Mouse (Mus musculus) forebrain, embryonic 10.5 days (tissue): ENCODE measurements around the gene Olfr707. TPM values are rescaled to one million over a fixed set of nuclear protein-coding genes. Genes with fewer than 3 reads are reported as not detected.
"Not testable (repeated sequence)": the region's sequence is repeated elsewhere in the genome, so short reads cannot be mapped to it uniquely, and the experiment has no call there.

Experiments
- DNase-seq: peaks from one replicate; pipeline ENCODE4 v3.0.0-alpha.2; 2017; ENCODE audit warnings: low spot score; ENCODE audit errors: extremely low spot score
- H3K27ac ChIP-seq: fragments of 300-500 bp; sonication (generic); 2 replicates; pipeline ENCODE4 v1.5.1; 2016; ENCODE audit warnings: mild to moderate bottlenecking
- H3K27me3 ChIP-seq: fragments of 300-500 bp; sonication (generic); 2 replicates; pipeline ENCODE4 v1.6.1; 2016; ENCODE audit warnings: mild to moderate bottlenecking; ENCODE audit not compliant: poor library complexity, severe bottlenecking
- H3K36me3 ChIP-seq: fragments of 300-500 bp; sonication (generic); replicated peaks from 2 replicates; pipeline ENCODE4 v1.6.1; 2016; ENCODE audit warnings: mild to moderate bottlenecking, moderate library complexity
- H3K4me1 ChIP-seq: fragments of 300-500 bp; sonication (generic); 2 replicates; pipeline ENCODE4 v1.6.1; 2016
- H3K4me3 ChIP-seq: fragments of 300-500 bp; sonication (generic); 2 replicates; pipeline ENCODE4 v1.5.1; 2016; ENCODE audit warnings: mild to moderate bottlenecking, moderate library complexity
- H3K9me3 ChIP-seq: fragments of 300-500 bp; sonication (generic); 2 replicates; pipeline ENCODE4 v1.6.1; 2016; ENCODE audit warnings: mild to moderate bottlenecking, moderate library complexity
- WGBS: fragments of 180-500 bp; shearing (Covaris S2); methylation state at CpG from one replicate; pipeline ENCODE4 v1.1.7; 2016; 5-methylcytosine and 5-hydroxymethylcytosine counted together
- polyA plus RNA-seq: library from polyadenylated mRNA; unstranded; fragments of >200 nt; fragmentation: Nextera tagmentation; extraction: Ambion mirVana; gene quantifications from 2 replicates; pipeline ENCODE4 v1.2.1, GENCODE M21; 2016

Olfr707 gene
- not detected in 2 replicates for polyA plus RNA-seq

GRCm38 (mm10) chr7:106901141-106901540 lies at the start of gene Olfr707:
Olfr707 (minus strand) TSS chr7:106901241.
- not testable (repeated sequence) for H3K27me3 ChIP-seq, H3K9me3 ChIP-seq, H3K4me1 ChIP-seq, DNase-seq, H3K36me3 ChIP-seq, H3K27ac ChIP-seq, H3K4me3 ChIP-seq
- 85% methylated on average over 3 of the region's 3 CpGs for WGBS

GRCm38 (mm10) chr7:106948212-106948611 lies 47.2 kb upstream of the Olfr707 start, which contains the start of gene Olfr710:
Olfr710 (minus strand) TSS chr7:106948312.
- 85% methylated on average over 3 of the region's 3 CpGs for WGBS

GRCm38 (mm10) chr7:106932119-106932518 lies 31.1 kb upstream of the Olfr707 start, which contains the start of gene Olfr709-ps1:
Olfr709-ps1 (minus strand) TSS chr7:106932219.
- no peaks in the 10 kb centered on the region for H3K9me3 ChIP-seq
- DNase-seq, result no peak
- H3K4me1 ChIP-seq, result no peaks in the 10 kb centered on the region
- no peak within 1 kb of the TSS for H3K4me3 ChIP-seq
- H3K36me3 ChIP-seq, result no peaks in the 10 kb centered on the region
- no peaks in the 10 kb centered on the region for H3K27me3 ChIP-seq
- no peak within 1 kb of the TSS for H3K27ac ChIP-seq

More at GRCm38 (mm10) chr7:106948212-106948611, 47.2 kb upstream of the Olfr707 start, which contains the start of gene Olfr710:
- Histone ChIP-seq H3K27me3 (no peaks in the 10 kb centered on the region), H3K9me3 (no peaks in the 10 kb centered on the region), H3K36me3 (no peaks in the 10 kb centered on the region), H3K4me3 (no peak within 1 kb of the TSS), H3K27ac (no peak within 1 kb of the TSS), H3K4me1 (no peaks in the 10 kb centered on the region)
- no peak for DNase-seq

DNA sequence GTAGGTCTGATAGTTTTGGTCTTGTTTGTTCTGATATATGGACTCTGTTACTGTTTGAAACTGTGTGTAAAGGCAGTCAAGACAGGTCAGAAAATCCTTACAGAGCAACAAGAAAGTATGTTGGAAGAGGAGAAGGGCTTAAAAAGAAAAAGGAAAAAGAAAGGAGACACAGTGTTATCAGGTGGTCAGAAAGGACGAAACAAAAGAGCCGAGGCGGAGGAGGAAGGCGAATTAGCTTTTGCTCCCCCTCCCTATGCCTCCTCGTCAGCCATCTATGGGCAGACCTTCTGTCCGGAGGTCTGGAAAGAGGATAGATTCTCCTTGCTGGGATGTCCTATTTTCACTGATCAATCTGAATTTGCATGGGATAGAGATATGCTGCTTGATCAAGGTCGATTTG lies 19.9 kb upstream of the Olfr707 start:
- DNase-seq, result not testable (repeated sequence)
- WGBS, result 93% methylated on average over 7 of the region's 7 CpGs

GRCm38 (mm10) chr7:106907676-106908075 lies 6.6 kb upstream of the Olfr707 start, which contains the start of gene Olfr1532-ps1:
Olfr1532-ps1 (plus strand) TSS chr7:106908001.
- H3K36me3 ChIP-seq, result no peaks in the 10 kb centered on the region
- H3K27ac ChIP-seq, result no peak within 1 kb of the TSS
- H3K9me3 ChIP-seq, result no peaks in the 10 kb centered on the region
- no peaks in the 10 kb centered on the region for H3K4me1 ChIP-seq
- H3K4me3 ChIP-seq, result no peak within 1 kb of the TSS
- no peak for DNase-seq
- WGBS, result 72% methylated on average over 2 of the region's 2 CpGs
- no peaks in the 10 kb centered on the region for H3K27me3 ChIP-seq

More for the DNA sequence above, 19.9 kb upstream of the Olfr707 start:
- H3K4me1 ChIP-seq, H3K36me3 ChIP-seq, H3K9me3 ChIP-seq, H3K27me3 ChIP-seq, H3K27ac ChIP-seq, H3K4me3 ChIP-seq: not testable (repeated sequence)

GRCm38 (mm10) chr7:106888062-106888461 lies 13.0 kb downstream of the Olfr707 start, which contains the start of gene Olfr706:
Olfr706 (minus strand) TSS chr7:106888162.
- Histone ChIP-seq H3K36me3 (no peaks in the 10 kb centered on the region), H3K4me3 (no peak within 1 kb of the TSS), H3K27me3 (no peaks in the 10 kb centered on the region), H3K27ac (no peak within 1 kb of the TSS), H3K4me1 (no peaks in the 10 kb centered on the region), H3K9me3 (no peaks in the 10 kb centered on the region)
- 84% methylated on average over 2 of the region's 2 CpGs for WGBS
- DNase-seq, result no peak

DNA sequence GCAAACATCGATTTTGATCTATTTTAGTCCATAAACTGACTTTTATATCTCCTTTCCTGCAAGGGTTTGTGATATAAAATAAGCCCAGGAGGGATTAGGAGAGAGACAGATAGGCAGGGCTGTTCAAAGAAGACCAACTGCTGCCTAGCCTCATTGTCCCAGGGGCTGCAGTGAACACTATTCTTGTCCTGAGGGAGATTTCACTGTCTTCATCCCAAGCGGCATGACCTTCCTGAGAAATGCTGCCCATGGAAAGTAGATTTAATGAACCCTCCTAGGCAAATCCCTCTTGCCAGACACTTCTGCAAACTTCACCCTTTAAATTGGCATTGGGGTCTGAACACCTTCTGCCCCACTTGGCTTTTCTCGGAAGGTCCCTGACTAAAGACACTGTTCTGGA lies 24.2 kb downstream of the Olfr707 start, which contains the start of gene Olfr705:
Gene Olfr705 (minus strand): TSS at position 101 of the 400 bp plus-strand sequence.
- Histone ChIP-seq H3K27me3 (no peaks in the 10 kb centered on the region), H3K9me3 (no peaks in the 10 kb centered on the region), H3K4me1 (no peaks in the 10 kb centered on the region), H3K36me3 (no peaks in the 10 kb centered on the region), H3K27ac (no peak within 1 kb of the TSS), H3K4me3 (no peak within 1 kb of the TSS)
- DNase-seq, result no peak
- 86% methylated on average over 3 of the region's 3 CpGs for WGBS

GRCm38 (mm10) chr7:106862885-106863284 lies 38.2 kb downstream of the Olfr707 start, which contains the start of gene Olfr704:
Olfr704 (plus strand) TSS chr7:106863185.
- no peaks in the 10 kb centered on the region for H3K9me3 ChIP-seq
- no peaks in the 10 kb centered on the region for H3K4me1 ChIP-seq
- no peaks in the 10 kb centered on the region for H3K36me3 ChIP-seq
- no peak within 1 kb of the TSS for H3K27ac ChIP-seq
- no peaks in the 10 kb centered on the region for H3K27me3 ChIP-seq
- no peak within 1 kb of the TSS for H3K4me3 ChIP-seq
- DNase-seq, result no peak

DNA sequence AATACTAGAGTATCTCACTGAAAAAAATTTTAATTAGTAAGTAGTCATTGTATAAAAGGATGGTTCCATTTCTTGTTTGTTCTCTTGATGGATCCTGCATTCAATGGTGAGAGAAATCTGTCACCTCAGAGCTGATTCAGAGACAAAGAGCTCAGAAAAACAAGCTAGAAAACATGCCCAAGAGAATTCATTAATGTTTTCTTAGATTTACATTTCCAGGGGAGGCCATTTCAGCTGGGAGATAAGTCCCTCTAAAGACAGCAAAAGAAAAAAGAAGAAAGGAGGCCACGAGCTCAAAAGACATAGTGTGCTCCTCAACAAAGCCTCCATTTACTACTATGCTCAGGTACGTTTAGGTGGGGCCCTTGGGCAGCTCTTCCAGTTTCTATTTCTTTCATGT lies 58.0 kb downstream of the Olfr707 start, which contains the start of gene Olfr703:
Gene Olfr703 (plus strand): TSS at position 301 of the 400 bp plus-strand sequence.
- Histone ChIP-seq H3K27me3 (no peaks in the 10 kb centered on the region), H3K36me3 (no peaks in the 10 kb centered on the region), H3K4me1 (no peaks in the 10 kb centered on the region), H3K4me3 (no peak within 1 kb of the TSS), H3K27ac (no peak within 1 kb of the TSS), H3K9me3 (no peaks in the 10 kb centered on the region)
- no peak for DNase-seq
- 70% methylated on average over 2 of the region's 2 CpGs for WGBS

Other genes with a start within 250 kb of the Olfr707 start
- gene Olfr693, start 220.7 kb downstream of the Olfr707 start, polyA plus RNA-seq, result not detected in 2 replicates
- gene Olfr694, start 209.4 kb downstream of the Olfr707 start, polyA plus RNA-seq, result not detected in 2 replicates
- not detected in 2 replicates for gene Olfr695, start 184.8 kb downstream of the Olfr707 start, polyA plus RNA-seq
- not detected in 2 replicates for gene Olfr697, start 158.8 kb downstream of the Olfr707 start, polyA plus RNA-seq
- gene Olfr698, start 145.8 kb downstream of the Olfr707 start, polyA plus RNA-seq, result not detected in 2 replicates
- not detected in 2 replicates for gene Olfr699, start 108.0 kb downstream of the Olfr707 start, polyA plus RNA-seq
- gene Olfr700, start 92.4 kb downstream of the Olfr707 start, polyA plus RNA-seq, result not detected in 2 replicates
- gene Olfr701, start 87.1 kb downstream of the Olfr707 start, polyA plus RNA-seq, result not detected in 2 replicates
- gene Olfr702, start 67.3 kb downstream of the Olfr707 start, polyA plus RNA-seq, result not detected in 2 replicates
- gene Olfr703, start 57.9 kb downstream of the Olfr707 start, polyA plus RNA-seq, result not detected in 2 replicates
- gene Olfr704, start 38.1 kb downstream of the Olfr707 start, polyA plus RNA-seq, result not detected in 2 replicates
- not detected in 2 replicates for gene Olfr705, start 24.4 kb downstream of the Olfr707 start, polyA plus RNA-seq
- not detected in 2 replicates for gene Olfr706, start 13.1 kb downstream of the Olfr707 start, polyA plus RNA-seq
- gene Olfr1532-ps1, start 6.8 kb upstream of the Olfr707 start, polyA plus RNA-seq, result not detected in 2 replicates
- gene Olfr709-ps1, start 31.0 kb upstream of the Olfr707 start, polyA plus RNA-seq, result not detected in 2 replicates
- not detected in 2 replicates for gene Olfr710, start 47.1 kb upstream of the Olfr707 start, polyA plus RNA-seq
- not detected in 2 replicates for gene Olfr6, start 62.7 kb upstream of the Olfr707 start, polyA plus RNA-seq
- not detected in 2 replicates for gene Olfr711, start 74.2 kb upstream of the Olfr707 start, polyA plus RNA-seq
- gene Olfr2, start 104.8 kb upstream of the Olfr707 start, polyA plus RNA-seq, result not detected in 2 replicates
- gene Olfr713, start 129.9 kb upstream of the Olfr707 start, polyA plus RNA-seq, result not detected in 2 replicates
- gene Olfr714, start 169.7 kb upstream of the Olfr707 start, polyA plus RNA-seq, result not detected in 2 replicates
- gene Olfr17, start 192.0 kb upstream of the Olfr707 start, polyA plus RNA-seq, result not detected in 2 replicates
- gene Olfr715b, start 209.1 kb upstream of the Olfr707 start, polyA plus RNA-seq, result not detected in 2 replicates
- gene Olfr715, start 229.8 kb upstream of the Olfr707 start, polyA plus RNA-seq, result not detected in 2 replicates
- gene Olfr716, start 237.1 kb upstream of the Olfr707 start, polyA plus RNA-seq, result not detected in 2 replicates